Mouse (Mus musculus): Measurements from ENCODE around the gene Fat3. TPM values are rescaled to one million over a fixed set of nuclear protein-coding genes. Genes with fewer than 3 reads are reported as not detected.

Gene Fat3
- polyA plus RNA-seq, 1 experiment from 2014 or later: 2.3 TPM

- H3K4me3 ChIP-seq (ENCODE audit: low read depth, low read length): no peak overlapping the region
- no peaks in the 10 kb centered on the region for H3K27me3 ChIP-seq (ENCODE audit: control insufficient read depth, insufficient read depth, low read length)
- no peak overlapping the region for H3K27ac ChIP-seq (ENCODE audit: low read depth, low read length)
- no peaks in the 10 kb centered on the region for H3K4me1 ChIP-seq (ENCODE audit: control insufficient read depth, insufficient read depth, low read length)
- no peak overlapping the region for H3K4me2 ChIP-seq
- no peak for ATAC-seq (replicated peaks; ENCODE audit: insufficient number of reproducible peaks, low FRiP score, low TSS enrichment)
- no peak overlapping the region for H3K9ac ChIP-seq (ENCODE audit: low read depth, low read length)
- no peaks in the 10 kb centered on the region for H3K36me3 ChIP-seq (ENCODE audit: control insufficient read depth, insufficient read depth, low read length)
- 50% methylated on average over 5 of the region's 5 CpGs for WGBS (ENCODE audit: insufficient replicate concordance)
- H3K9me3 ChIP-seq (replicated peaks; ENCODE audit: control insufficient read depth, low read length): no peaks in the 10 kb centered on the region
Observed at GRCm38 (mm10) chr9:15886756-15887155, 614.3 kb downstream of the Fat3 start.

GRCm38 (mm10) chr9:15880754-15881153 is 620.3 kb downstream of the Fat3 start:
- no peaks in the 10 kb centered on the region for H3K36me3 ChIP-seq (ENCODE audit: control insufficient read depth, insufficient read depth, low read length)
- no peak overlapping the region for H3K9ac ChIP-seq (ENCODE audit: low read depth, low read length)
- ATAC-seq (replicated peaks; ENCODE audit: insufficient number of reproducible peaks, low FRiP score, low TSS enrichment): no peak
- no peak overlapping the region for H3K27ac ChIP-seq (ENCODE audit: low read depth, low read length)
- H3K4me2 ChIP-seq: no peak overlapping the region
- H3K4me1 ChIP-seq (ENCODE audit: control insufficient read depth, insufficient read depth, low read length): no peaks in the 10 kb centered on the region
- H3K4me3 ChIP-seq (ENCODE audit: low read depth, low read length): no peak overlapping the region
- H3K9me3 ChIP-seq (replicated peaks; ENCODE audit: control insufficient read depth, low read length): no peaks in the 10 kb centered on the region
- H3K27me3 ChIP-seq (ENCODE audit: control insufficient read depth, insufficient read depth, low read length): no peaks in the 10 kb centered on the region; the same call in 1 of the 2 replicates

- H3K4me1 ChIP-seq (ENCODE audit: control insufficient read depth, insufficient read depth, low read length): no peaks in the 10 kb centered on the region
- no peak for ATAC-seq (replicated peaks; ENCODE audit: insufficient number of reproducible peaks, low FRiP score, low TSS enrichment)
- no peaks in the 10 kb centered on the region for H3K36me3 ChIP-seq (ENCODE audit: control insufficient read depth, insufficient read depth, low read length)
- no peak overlapping the region for H3K27ac ChIP-seq (ENCODE audit: low read depth, low read length)
- 23% methylated on average over 3 of the region's 3 CpGs for WGBS (ENCODE audit: insufficient replicate concordance)
- H3K9ac ChIP-seq (ENCODE audit: low read depth, low read length): no peak overlapping the region
- H3K27me3 ChIP-seq (ENCODE audit: control insufficient read depth, insufficient read depth, low read length): no peaks in the 10 kb centered on the region; the same call in none of the 2 replicates
- no peak overlapping the region for H3K4me3 ChIP-seq (ENCODE audit: low read depth, low read length)
- no peak overlapping the region for H3K4me2 ChIP-seq
- H3K9me3 ChIP-seq (replicated peaks; ENCODE audit: control insufficient read depth, low read length): no peaks in the 10 kb centered on the region
Observed at GRCm38 (mm10) chr9:15880160-15880603, 620.9 kb downstream of the Fat3 start.

- H3K27me3 ChIP-seq (ENCODE audit: control insufficient read depth, insufficient read depth, low read length): peaks cover 11% of the 10 kb centered on the region
- H3K4me1 ChIP-seq (ENCODE audit: control insufficient read depth, insufficient read depth, low read length): no peaks in the 10 kb centered on the region
- WGBS (ENCODE audit: insufficient replicate concordance): 43% methylated on average over 19 of the region's 19 CpGs
- peak within 1 kb of the TSS; percentile 7; the same call in 1 of the 2 replicates for H3K4me2 ChIP-seq
- no peak for ATAC-seq (replicated peaks; ENCODE audit: insufficient number of reproducible peaks, low FRiP score, low TSS enrichment)
- H3K36me3 ChIP-seq (ENCODE audit: control insufficient read depth, insufficient read depth, low read length): no peaks in the 10 kb centered on the region
- H3K4me3 ChIP-seq (ENCODE audit: low read depth, low read length): no peak within 1 kb of the TSS
- H3K9me3 ChIP-seq (replicated peaks; ENCODE audit: control insufficient read depth, low read length): no peaks in the 10 kb centered on the region
- no peak within 1 kb of the TSS for H3K27ac ChIP-seq (ENCODE audit: low read depth, low read length)
- no peak within 1 kb of the TSS for H3K9ac ChIP-seq (ENCODE audit: low read depth, low read length)
Observed at GRCm38 (mm10) chr9:15874506-15875160, 626.5 kb downstream of the Fat3 start, which contains the start of gene Mtnr1b. Mtnr1b (minus strand) TSS chr9:15874556.

- Histone ChIP-seq H3K36me3 (ENCODE audit: control insufficient read depth, insufficient read depth, low read length) (no peaks in the 10 kb centered on the region), H3K27me3 (ENCODE audit: control insufficient read depth, insufficient read depth, low read length) (peaks cover 11% of the 10 kb centered on the region), H3K9me3 (replicated peaks; ENCODE audit: control insufficient read depth, low read length) (no peaks in the 10 kb centered on the region), H3K27ac (ENCODE audit: low read depth, low read length) (no peak overlapping the region), H3K9ac (ENCODE audit: low read depth, low read length) (no peak overlapping the region), H3K4me1 (ENCODE audit: control insufficient read depth, insufficient read depth, low read length) (no peaks in the 10 kb centered on the region), H3K4me2 (no peak overlapping the region), H3K4me3 (ENCODE audit: low read depth, low read length) (no peak overlapping the region)
- ATAC-seq (replicated peaks; ENCODE audit: insufficient number of reproducible peaks, low FRiP score, low TSS enrichment): no peak
- 36% methylated on average over 4 of the region's 4 CpGs for WGBS (ENCODE audit: insufficient replicate concordance)
Observed at GRCm38 (mm10) chr9:15870013-15870412, 631.1 kb downstream of the Fat3 start.

- Histone ChIP-seq H3K9ac (ENCODE audit: low read depth, low read length) (no peak overlapping the region), H3K4me3 (ENCODE audit: low read depth, low read length) (no peak overlapping the region), H3K4me2 (no peak overlapping the region), H3K27me3 (ENCODE audit: control insufficient read depth, insufficient read depth, low read length) (peaks cover 8% of the 10 kb centered on the region), H3K9me3 (replicated peaks; ENCODE audit: control insufficient read depth, low read length) (no peaks in the 10 kb centered on the region), H3K36me3 (ENCODE audit: control insufficient read depth, insufficient read depth, low read length) (no peaks in the 10 kb centered on the region), H3K27ac (ENCODE audit: low read depth, low read length) (no peak overlapping the region), H3K4me1 (ENCODE audit: control insufficient read depth, insufficient read depth, low read length) (no peaks in the 10 kb centered on the region)
- 57% methylated on average over 4 of the region's 4 CpGs for WGBS (ENCODE audit: insufficient replicate concordance)
- ATAC-seq (replicated peaks; ENCODE audit: insufficient number of reproducible peaks, low FRiP score, low TSS enrichment): no peak
Observed at GRCm38 (mm10) chr9:15869456-15869855, 631.6 kb downstream of the Fat3 start.

- Histone ChIP-seq H3K27ac (ENCODE audit: low read depth, low read length) (no peak overlapping the region), H3K9ac (ENCODE audit: low read depth, low read length) (no peak overlapping the region), H3K36me3 (ENCODE audit: control insufficient read depth, insufficient read depth, low read length) (no peaks in the 10 kb centered on the region), H3K9me3 (replicated peaks; ENCODE audit: control insufficient read depth, low read length) (no peaks in the 10 kb centered on the region), H3K27me3 (ENCODE audit: control insufficient read depth, insufficient read depth, low read length) (peaks cover 2% of the 10 kb centered on the region; the same call in 1 of the 2 replicates), H3K4me1 (ENCODE audit: control insufficient read depth, insufficient read depth, low read length) (no peaks in the 10 kb centered on the region), H3K4me3 (ENCODE audit: low read depth, low read length) (no peak overlapping the region), H3K4me2 (no peak overlapping the region)
- ATAC-seq (replicated peaks; ENCODE audit: insufficient number of reproducible peaks, low FRiP score, low TSS enrichment): no peak
- WGBS (ENCODE audit: insufficient replicate concordance): 72% methylated on average over 10 of the region's 10 CpGs
Observed at GRCm38 (mm10) chr9:15866280-15867072, 634.6 kb downstream of the Fat3 start.

GRCm38 (mm10) chr9:15861402-15861801 is 639.7 kb downstream of the Fat3 start:
- H3K27ac ChIP-seq (ENCODE audit: low read depth, low read length): no peak overlapping the region
- 0 out of 2 replicates have a peak, but pooled peaks have one; percentile 35 for ATAC-seq (replicated peaks; ENCODE audit: insufficient number of reproducible peaks, low FRiP score, low TSS enrichment)

More at GRCm38 (mm10) chr9:15861402-15861801, 639.7 kb downstream of the Fat3 start:
- H3K9me3 ChIP-seq (replicated peaks; ENCODE audit: control insufficient read depth, low read length): no peaks in the 10 kb centered on the region
- H3K9ac ChIP-seq (ENCODE audit: low read depth, low read length): no peak overlapping the region
- WGBS (ENCODE audit: insufficient replicate concordance): 38% methylated on average over 5 of the region's 5 CpGs
- no peaks in the 10 kb centered on the region for H3K27me3 ChIP-seq (ENCODE audit: control insufficient read depth, insufficient read depth, low read length)
- H3K36me3 ChIP-seq (ENCODE audit: control insufficient read depth, insufficient read depth, low read length): no peaks in the 10 kb centered on the region
- no peak overlapping the region; the same call in 1 of the 2 replicates for H3K4me2 ChIP-seq
- no peaks in the 10 kb centered on the region for H3K4me1 ChIP-seq (ENCODE audit: control insufficient read depth, insufficient read depth, low read length)
- no peak overlapping the region for H3K4me3 ChIP-seq (ENCODE audit: low read depth, low read length)
